Mouse (Mus musculus) adrenal gland, postnatal 14 days (tissue): ENCODE data around the gene Rbbp6. TPM values are rescaled to one million over a fixed set of nuclear protein-coding genes. Genes with fewer than 3 reads are reported as not detected.

Source experiments
- DNase-seq: peaks from one replicate; pipeline ENCODE4 v3.0.0; 2021; ENCODE audit warnings: mixed read lengths
- long read RNA-seq, 2 experiments: library from polyadenylated mRNA; stranded (forward); transcript quantifications; one replicate each; pipeline ENCODE4 v2.0.0; 2021
- total RNA-seq: library from RNA; stranded (reverse); gene quantifications from 2 replicates; pipeline ENCODE4 v1.2.3, GENCODE M21; 2021

The Rbbp6 gene
- 55.2 and 58.2 TPM in 2 replicates for total RNA-seq
- long read RNA-seq, experiment 1, full-length matches to known transcripts = 25 of 65 reads
- long read RNA-seq, experiment 1, partial matches to known transcripts = 3 of 65 reads
- long read RNA-seq, experiment 1, other reads (novel, unspliced or antisense) = 37 of 65 reads
- long read RNA-seq, experiment 2, full-length matches to known transcripts = 25 of 50 reads
- long read RNA-seq, experiment 2, partial matches to known transcripts = 2 of 50 reads
- long read RNA-seq, experiment 2, other reads (novel, unspliced or antisense) = 23 of 50 reads

DNA sequence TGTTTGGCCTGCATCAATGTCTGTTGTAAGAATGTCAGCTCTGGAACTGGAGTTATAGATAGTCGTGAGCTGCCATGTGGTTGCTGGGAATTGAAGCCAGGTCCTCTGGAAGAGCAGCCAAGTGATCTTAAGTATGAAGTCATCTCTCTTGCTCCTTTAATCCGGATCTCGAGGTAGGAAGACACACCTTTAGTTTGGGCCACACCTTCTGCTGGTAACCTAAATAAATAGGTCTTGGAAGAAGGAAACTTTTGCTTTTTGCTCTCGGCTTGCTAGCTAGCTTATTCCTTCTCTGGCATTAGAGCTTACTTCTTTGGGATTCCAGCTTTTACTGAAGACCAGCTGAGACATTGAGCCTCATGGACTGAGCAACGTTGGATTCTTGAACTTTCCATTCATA is at the start of gene Rbbp6:
TSS of gene Rbbp6 (plus strand) at position 301 of the 400 bp plus-strand sequence.
- no peak for DNase-seq

DNA sequence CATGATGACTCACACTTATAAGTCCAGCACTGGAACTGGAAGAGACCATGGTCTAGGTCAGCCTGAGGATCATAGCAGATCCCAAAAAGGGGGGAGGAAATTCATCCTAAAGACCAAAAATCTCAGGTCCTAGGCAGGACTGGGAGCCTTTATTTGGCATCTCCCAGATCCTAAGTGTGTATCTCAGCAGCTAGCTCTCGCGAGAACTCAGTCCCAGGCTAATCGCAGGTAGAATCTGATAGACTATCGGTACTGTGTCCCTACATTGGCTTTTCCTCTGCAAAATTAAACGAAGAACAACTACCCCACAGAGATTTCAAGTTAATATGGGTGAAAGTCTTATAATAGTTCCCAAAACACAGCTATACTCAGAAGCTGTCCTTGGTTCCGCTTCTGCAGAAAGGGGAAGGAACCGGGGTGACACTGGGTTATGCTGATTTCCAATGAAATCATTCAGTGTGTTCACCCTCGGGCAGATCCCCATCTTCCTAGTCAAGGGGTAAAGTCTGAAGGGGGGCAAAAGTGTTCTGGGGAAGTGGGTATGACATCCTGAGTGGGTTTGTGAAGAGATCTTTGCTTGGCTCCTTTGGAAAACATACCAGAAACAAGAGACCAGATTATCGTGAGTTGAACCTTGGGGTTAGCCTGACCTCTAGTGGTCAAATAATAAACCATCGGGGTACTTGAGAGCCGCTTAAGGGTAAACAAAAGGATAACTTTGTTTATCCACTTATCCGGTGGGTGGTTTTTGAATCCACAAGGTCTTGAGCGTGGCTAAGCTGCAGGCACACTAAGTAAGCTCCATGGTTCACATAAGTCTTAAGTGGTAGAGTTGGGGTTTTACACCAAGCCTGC is 45.5 kb upstream of the Rbbp6 start:
- peak; percentile 26 for DNase-seq

DNA sequence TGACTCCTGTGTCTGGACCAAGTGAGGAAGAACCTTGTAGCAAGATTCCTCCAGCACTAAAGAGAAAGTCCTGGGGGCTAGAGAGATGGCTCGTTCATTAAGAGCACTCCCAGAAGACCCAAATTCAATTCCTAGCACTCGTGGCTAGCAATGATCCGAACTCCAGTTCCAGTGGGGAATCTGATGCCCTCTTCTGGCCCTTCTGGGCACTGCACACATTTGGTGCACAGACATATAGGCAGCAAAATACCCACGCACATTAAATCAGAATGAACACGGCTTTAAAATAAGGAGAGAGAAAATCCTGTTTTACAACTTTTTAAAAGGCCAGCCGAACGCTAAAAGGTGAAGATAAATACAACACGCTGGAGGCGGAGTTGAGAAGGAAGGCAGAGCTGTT is 43.9 kb upstream of the Rbbp6 start:
- DNase-seq = peak; percentile 18

DNA sequence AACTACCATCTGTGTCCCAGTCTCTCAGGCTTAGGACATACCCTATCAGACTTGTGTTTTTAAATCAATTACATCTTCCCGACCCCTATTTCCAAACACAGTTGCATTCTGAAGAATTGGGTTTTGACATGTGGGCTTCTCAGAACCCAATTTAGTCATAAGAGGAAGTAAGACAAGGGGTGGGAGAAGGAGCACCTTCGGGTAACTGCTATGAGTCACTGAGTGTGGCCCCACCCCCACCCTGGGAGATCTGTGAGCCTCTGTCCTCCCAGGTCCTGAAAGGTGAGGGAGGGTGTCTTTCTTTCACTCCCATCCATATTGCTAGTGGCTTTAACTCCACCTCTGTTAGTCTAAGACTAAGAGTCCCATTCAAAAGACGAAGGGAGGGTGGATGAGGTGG is 41.2 kb upstream of the Rbbp6 start:
- DNase-seq = no peak

DNA sequence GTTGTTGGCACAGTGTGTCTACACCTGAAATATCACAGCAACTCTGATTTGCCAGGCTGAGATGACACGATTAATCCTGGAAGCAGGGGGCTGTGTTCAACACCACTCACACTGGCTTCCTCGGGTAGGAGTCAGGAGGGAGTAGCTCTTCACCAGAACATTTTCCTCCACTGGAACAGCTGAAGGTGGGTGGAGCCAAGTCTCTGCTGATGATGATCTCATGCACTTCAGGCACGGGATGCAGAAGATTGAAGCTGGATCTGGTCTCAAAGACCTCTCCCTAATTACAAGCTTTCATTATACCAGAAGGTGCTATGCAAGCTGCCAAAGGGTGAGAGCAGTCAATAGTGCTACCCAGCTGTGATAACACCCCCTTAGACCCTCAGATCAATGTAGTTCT is 35.0 kb upstream of the Rbbp6 start:
- no peak for DNase-seq

DNA sequence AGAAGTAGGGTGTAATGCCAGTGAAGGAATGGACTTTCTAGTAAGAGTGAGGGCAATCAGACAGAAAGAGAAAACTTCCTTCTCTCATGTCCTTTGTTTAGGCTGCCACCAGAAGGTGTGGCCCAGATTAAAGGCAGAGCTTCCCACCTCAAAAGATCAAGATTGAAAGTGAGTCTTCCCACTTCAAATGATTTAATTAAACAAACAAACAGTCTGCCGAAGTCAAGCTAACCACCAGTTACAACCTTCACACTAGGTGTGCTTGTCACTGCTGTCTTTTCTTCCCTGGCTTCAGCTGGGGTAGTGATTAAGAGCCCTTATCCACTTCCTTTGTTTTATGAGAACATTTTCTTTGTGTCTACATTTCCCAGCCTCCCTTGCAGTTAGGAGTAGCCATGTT is 33.3 kb upstream of the Rbbp6 start:
- no peak for DNase-seq

DNA sequence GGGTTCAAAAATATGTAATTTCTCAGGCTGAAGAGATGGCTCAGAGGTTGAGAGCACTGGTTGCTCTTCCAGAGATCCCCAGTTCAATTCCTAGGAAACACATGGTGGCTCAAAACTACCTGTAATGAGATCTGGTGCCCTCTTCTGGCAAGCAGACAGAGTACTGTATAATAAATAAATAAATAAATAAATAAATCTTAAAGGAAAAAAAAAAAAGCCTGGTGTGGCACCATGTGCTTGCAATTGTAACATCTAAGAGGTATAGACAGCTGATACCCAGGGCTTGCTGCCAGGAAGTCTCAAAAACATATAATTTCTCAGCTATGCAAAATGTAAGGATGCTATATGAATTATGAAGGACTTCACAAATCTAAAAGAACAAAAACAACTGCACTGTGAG is 28.9 kb upstream of the Rbbp6 start:
- DNase-seq = no peak

DNA sequence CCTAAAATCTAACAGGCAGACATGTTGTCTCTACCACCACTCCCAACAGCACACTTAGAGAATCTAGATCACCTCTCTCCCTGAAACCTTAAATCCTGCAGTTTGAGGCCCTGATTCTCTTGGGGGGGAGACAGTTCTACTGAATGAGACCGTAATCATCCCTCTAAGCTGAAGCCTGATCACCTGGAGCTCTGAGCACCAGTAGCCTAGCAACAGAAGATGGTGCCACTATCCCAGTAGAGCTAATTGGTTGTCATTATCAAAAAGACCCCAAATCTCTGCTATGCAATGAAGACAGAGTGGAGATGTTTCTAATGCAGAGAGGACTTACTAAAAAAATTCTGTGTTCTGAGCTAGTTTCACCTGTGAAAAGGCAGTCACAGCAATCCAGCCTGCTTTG is 27.3 kb upstream of the Rbbp6 start:
- DNase-seq = no peak

DNA sequence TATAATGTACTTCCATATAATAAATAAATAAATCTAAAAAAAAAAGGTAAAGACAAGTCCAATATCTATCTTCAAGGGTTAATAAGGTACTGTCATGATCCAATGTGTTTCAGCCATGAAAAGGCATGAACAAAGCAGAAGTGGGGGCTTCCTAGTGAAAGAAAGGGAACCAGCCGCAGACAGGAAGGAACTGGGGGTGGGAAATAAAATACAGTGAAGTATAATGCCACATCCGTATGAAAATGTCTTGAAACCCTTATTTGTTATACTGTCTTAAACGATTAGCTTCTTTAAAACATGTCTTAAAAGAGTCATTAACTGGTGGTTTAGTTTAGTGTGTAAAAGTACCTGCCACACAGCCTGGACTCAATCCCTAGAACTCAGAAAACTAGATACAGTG is 26.3 kb upstream of the Rbbp6 start:
- no peak for DNase-seq

DNA sequence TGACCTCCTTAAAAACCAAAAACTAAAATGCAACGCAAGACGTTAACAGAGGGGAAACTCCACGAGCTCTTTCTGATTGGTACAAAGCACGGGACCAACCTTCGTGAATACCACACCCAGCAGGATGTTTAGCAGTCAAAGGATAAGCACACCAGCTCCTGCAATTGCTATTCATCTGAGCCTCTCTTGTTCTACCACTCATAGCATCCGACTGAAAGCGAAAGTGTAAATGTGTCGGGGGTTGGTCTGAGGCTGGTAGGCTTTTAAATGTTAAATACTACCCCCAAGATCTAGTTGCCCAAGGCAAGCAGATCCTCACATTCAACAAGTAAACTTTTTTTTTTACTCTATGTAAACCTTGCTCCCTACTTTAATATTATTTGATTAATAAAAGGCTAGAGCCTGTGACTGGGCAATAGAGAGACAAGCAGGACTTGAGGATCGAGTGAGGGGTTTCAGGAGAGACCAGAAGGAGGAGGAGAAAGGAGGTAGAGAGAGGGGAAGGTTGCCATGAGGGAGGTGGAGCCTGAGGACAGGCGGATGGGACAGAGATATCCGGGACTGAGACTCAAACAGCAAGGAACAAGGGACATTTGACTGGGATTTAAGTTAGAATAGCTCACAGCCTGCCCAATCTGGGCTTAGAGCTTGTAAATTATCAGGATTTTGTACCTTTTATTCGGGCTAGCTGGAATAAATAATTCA is 25.0 kb upstream of the Rbbp6 start:
- DNase-seq = no peak

DNA sequence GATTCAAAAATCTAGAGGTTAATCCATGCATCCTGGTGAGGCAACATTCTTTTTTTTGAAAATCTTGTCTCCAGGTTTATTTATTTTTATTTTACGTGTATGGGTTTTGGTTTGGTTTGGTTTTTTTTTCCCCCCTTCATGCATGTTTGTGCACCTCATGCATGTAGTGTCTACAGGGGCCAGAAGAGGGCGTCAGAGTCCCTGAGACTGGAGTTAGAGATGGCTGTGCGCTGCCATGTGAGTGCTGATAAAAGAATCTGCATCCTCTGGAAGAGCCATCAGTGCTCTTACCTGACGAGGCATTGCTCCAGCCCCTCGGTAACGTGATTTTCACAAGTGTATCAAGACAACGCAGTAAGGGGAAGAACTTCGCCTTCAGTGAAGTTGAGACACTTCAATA is 23.4 kb upstream of the Rbbp6 start:
- DNase-seq = no peak

DNA sequence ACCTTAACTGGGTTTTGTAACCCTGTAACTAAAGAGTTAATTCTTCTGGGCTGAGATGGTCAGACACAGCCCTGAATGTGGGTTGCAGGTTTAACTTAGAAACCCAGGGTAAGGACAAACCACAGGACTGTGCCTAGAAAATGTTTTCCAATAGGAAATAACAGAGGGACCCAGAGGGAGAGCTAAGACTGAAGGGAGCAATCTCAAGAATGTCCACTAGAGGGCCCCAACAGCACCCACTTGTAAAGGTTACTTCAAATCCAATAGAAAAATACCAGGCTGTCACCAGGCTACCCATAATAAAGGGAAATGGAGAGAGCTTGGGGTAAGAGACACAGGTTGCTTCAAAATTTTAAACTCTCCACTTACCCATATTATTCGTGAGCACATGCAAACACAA is 20.3 kb upstream of the Rbbp6 start:
- DNase-seq = peak; percentile 85

DNA sequence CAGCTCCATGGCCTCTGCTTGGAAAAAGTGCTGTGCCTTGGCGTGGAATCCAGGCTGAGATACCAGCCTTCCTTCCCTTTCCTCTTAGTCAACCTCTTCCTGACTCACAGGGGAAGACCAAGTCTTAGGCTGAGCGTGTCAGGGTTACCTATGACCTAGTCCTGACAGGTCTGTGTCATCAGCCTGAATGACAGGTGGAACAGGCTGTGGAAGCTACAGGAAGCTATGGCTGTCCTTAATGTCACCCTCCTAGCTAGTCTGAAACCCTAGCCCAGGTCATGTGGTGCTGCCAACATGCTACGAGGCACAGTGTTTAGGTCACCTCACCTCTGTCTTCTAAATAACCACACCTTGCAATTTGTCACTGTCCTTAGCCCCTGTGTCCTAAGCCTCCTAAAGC is 16.2 kb upstream of the Rbbp6 start:
- DNase-seq = no peak

DNA sequence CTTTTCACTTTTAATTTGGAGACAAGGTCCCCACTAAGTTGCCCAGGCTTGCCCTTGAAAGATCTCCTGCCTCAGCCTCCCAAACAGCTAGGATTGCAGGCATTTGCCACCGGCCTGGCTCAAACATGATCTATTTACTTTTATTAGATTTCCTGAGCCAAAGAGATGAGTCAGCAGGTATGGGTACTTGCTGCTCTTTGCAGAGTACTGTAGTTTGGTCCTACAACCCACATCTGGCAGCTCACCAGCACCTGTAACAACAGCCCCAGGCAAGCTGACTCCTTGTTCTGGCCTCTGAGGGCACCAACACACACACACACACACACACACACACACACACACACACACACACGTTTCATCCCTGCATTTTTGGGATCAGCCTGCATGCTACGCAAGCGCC is 14.0 kb upstream of the Rbbp6 start:
- DNase-seq = peak; percentile 10

DNA sequence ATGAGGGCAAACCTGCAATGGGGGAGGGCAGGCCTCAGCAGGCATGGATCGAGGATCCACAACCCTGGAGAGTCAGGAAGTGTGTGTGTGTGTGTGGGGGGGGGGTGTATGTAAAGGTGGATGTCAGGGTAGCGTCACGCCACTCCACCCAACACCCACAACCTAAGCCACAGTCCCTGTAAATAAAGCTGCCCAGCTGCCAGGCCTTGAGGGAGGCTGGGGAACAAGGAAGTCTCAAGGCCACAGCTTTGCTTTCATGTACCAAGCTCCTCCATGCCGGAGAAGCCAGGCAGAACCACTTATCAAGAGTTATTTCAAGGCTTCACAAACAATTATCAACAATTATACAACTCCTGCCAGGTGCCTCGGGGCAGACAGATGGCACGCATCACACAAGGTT is 13.4 kb upstream of the Rbbp6 start:
- peak; percentile 33 for DNase-seq

DNA sequence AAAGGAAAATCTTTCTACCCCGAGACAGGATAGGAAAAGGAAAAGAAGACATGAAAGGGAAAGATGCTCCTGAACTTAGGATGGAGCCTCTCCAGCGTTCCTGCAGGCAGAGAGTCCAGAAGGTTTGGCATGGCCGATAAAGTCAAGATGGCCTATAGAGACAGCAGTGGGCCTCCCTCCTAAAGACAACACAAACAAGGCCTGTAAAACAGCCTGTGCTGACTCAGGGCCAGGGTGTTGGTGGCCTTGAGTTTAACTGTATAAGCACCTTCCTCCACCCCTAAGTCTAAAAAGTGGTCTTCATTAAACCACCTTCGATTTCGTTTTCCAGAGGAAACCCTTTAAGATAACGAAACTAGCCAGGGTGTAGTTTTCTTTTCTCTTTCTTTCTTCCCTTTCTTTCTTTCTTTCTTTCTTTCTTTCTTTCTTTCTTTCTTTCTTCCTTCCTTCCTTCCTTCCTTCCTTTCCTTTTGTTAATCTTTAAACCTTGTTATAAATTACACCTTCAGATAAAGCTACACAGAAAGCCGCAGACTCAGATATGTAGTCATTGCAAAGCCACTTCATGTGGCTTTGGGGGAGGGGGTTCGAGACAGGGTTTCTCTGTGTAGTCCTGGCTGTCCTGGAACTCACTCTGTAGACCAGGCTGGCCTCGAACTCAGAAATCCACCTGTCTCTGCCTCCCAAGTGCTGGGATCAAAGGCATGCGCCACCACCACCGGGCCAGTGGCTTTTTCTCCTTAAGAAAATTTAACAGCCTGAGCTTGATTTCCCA is 10.8 kb upstream of the Rbbp6 start:
- no peak for DNase-seq

DNA sequence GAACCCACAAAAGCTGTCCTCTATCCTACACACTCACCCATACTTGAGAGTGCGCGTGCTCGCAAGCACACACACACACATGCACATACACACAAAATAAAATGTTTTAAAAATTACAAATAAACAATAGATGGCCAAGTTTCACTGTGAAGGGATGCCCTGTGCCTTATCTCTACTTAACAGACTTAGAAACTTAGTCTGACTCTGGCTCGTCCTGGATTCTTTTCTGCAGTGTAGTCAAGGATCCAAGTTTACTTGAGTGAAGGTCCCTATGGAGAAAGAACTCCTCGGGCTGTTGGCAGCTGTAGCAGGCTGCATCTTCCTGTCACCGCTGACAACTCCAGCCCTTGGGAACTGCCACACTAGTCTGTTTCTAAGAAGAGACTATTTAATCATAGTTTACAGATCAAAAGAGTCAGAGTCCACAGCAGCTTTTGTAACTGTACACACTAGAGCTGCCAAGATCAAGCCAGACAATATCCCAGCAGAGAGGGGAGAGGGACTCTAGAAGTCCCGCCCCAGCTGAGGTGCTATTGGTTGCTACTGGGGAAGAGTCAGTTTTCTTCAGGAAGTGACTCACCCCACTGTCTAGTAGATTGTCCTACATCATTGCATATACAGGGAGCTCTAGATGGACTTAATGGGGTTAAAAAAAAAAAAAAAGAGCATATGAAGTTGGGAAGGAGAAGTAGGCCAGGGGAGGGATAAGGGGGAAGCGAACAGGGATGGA is 10.1 kb upstream of the Rbbp6 start:
- peak; percentile 80 for DNase-seq

DNA sequence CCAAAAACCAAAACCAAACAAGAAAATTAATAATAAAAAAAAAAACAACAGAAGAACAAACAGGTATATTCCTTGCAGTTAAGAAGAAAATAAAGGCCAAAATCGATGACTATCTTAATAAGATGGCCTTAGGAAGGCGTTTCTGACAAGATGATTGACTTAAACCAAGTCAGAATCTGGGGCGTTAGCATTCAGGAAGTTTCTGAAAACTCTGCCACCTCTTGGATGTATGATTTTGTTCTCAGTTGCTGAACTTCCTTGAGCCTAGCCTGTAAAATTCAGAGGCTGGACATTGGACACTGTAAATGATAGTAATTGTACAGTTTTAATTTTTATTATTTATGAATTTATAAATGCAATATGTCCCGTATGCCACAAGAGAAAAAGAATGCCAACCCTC is 3.3 kb downstream of the Rbbp6 start:
- DNase-seq = no peak

DNA sequence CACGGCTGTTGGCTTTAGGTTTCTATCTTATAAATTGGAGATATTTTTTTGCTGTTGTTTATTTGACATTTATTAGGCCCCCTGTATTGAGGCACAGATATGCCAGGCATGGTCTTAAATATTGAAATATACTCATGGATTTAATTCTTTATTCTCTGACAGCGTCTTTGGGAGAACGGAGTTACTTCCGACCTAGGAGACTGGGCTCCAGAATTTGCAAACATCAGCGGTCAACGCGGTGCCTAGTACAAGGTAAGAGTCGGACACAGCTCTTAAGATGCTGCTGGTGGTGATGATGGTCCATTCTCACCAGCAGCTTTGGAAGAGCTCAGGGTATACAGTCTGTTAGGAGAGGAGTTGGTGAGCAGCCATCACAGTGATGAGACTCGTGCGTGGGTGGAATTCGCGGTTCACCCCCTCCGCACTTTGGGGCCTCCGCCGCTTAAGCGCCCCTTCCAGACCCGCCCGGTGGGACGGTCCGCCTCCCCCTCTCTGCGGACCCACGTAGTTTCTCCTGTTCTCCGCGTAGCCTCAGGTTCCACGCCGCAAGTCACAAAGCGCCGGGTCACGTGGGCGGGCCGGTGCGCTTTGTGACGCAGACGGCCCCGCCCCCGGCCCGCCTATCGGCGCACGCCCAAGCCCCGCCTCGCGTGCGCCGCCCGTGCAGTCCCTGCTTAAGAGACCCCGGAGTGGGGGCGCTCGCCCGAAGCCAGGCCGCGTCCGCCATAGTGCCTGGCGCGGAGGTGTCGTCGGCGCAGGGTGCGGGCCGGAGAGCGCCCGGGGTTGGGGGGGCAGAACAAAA is 3.9 kb downstream of the Rbbp6 start:
- DNase-seq = peak; percentile 97

DNA sequence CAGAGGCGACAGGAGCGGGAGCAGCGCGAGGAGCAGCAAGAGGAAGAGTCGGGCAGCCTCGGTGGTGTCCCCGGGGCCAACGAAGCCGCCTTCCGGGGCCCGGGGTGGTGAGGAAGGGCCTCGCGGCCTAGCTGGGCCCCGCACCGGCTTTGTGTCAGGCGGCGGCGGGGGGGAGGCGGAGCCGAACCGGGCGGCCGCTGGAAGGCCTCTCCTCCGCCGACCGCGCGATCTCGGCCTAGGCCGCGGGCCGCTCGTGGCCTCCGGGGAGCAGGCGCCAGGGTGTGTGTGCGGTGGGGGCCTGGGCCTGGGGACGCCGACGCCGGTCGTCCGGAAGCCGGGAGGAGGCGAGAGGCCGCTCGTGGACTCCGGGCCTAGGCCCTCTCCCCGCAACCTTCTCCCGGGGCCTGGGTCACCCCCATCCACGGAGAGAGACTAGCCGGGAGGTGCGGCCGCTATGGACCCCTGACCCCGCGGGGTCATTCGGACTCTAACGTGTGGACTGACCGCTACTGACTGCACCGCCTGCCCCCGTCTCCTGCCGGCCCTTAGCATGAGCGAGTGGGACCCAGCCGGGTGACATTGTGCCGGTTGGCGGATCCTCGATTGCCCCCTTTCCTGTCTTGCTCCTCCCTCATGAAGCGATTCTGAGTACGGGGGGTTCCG is 4.8 kb downstream of the Rbbp6 start:
- peak; percentile 73 for DNase-seq
